Mouse (Mus musculus): ENCODE results near the gene Nsrp1. TPM values are rescaled to one million over a fixed set of nuclear protein-coding genes. Genes with fewer than 3 reads are reported as not detected.
"Not testable (repeated sequence)": the region's sequence is repeated elsewhere in the genome, so short reads cannot be mapped to it uniquely, and the experiment has no call there.

Gene Nsrp1
- total RNA-seq (2015) (31.1 and 51.1 TPM in 2 replicates), total RNA-seq (2017) (17.7 and 26.8 TPM in 2 replicates)

GRCm38 (mm10) chr11:77078273-77079134 lies at the start of gene Nsrp1:
Gene Nsrp1, minus strand, starts transcription at chr11:77078435.
- ATAC-seq (replicated peaks; ENCODE audit: poor library complexity): peak; percentile 100

- no peak for ATAC-seq (replicated peaks; ENCODE audit: poor library complexity)
These were observed 32.9 kb upstream of the Nsrp1 start for GRCm38 (mm10) chr11:77111141-77111540.

- ATAC-seq (replicated peaks; ENCODE audit: poor library complexity): no peak
These were observed 30.2 kb upstream of the Nsrp1 start for GRCm38 (mm10) chr11:77108442-77108841.

GRCm38 (mm10) chr11:77107872-77108271 lies 29.6 kb upstream of the Nsrp1 start:
- not testable (repeated sequence) for ATAC-seq (replicated peaks; ENCODE audit: poor library complexity)

GRCm38 (mm10) chr11:77106961-77107360 lies 28.7 kb upstream of the Nsrp1 start:
- ATAC-seq (replicated peaks; ENCODE audit: poor library complexity): no peak

GRCm38 (mm10) chr11:77100137-77100937 lies 22.1 kb upstream of the Nsrp1 start:
- ATAC-seq (replicated peaks; ENCODE audit: poor library complexity): peak; percentile 77

GRCm38 (mm10) chr11:77098332-77098972 lies 20.2 kb upstream of the Nsrp1 start:
- no peak for ATAC-seq (replicated peaks; ENCODE audit: poor library complexity)

- no peak for ATAC-seq (replicated peaks; ENCODE audit: poor library complexity)
These were observed 18.8 kb upstream of the Nsrp1 start for GRCm38 (mm10) chr11:77096991-77097390.

GRCm38 (mm10) chr11:77096581-77096980 lies 18.3 kb upstream of the Nsrp1 start:
- no peak for ATAC-seq (replicated peaks; ENCODE audit: poor library complexity)

- ATAC-seq (replicated peaks; ENCODE audit: poor library complexity): no peak
These were observed 17.0 kb upstream of the Nsrp1 start for GRCm38 (mm10) chr11:77095206-77095605.

GRCm38 (mm10) chr11:77094136-77094535 lies 15.9 kb upstream of the Nsrp1 start:
- no peak for ATAC-seq (replicated peaks; ENCODE audit: poor library complexity)

- ATAC-seq (replicated peaks; ENCODE audit: poor library complexity): peak; percentile 52; the same call in 1 of the 2 replicates
These were observed 15.0 kb upstream of the Nsrp1 start for GRCm38 (mm10) chr11:77093208-77093607.

GRCm38 (mm10) chr11:77089162-77089561 lies 10.9 kb upstream of the Nsrp1 start:
- ATAC-seq (replicated peaks; ENCODE audit: poor library complexity): no peak

- ATAC-seq (replicated peaks; ENCODE audit: poor library complexity): no peak
These were observed 8.8 kb upstream of the Nsrp1 start for GRCm38 (mm10) chr11:77087004-77087403.

GRCm38 (mm10) chr11:77084001-77084682 lies 5.9 kb upstream of the Nsrp1 start:
- no peak for ATAC-seq (replicated peaks; ENCODE audit: poor library complexity)

GRCm38 (mm10) chr11:77079361-77079760 lies 1.1 kb upstream of the Nsrp1 start:
- no peak for ATAC-seq (replicated peaks; ENCODE audit: poor library complexity)

GRCm38 (mm10) chr11:77077792-77078191 lies 443 bp downstream of the Nsrp1 start:
- peak; percentile 6; the same call in 1 of the 2 replicates for ATAC-seq (replicated peaks; ENCODE audit: poor library complexity)

- not testable (repeated sequence) for ATAC-seq (replicated peaks; ENCODE audit: poor library complexity)
These were observed 904 bp downstream of the Nsrp1 start for GRCm38 (mm10) chr11:77077331-77077730.

- ATAC-seq (replicated peaks; ENCODE audit: poor library complexity): no peak
These were observed 7.5 kb downstream of the Nsrp1 start for GRCm38 (mm10) chr11:77070721-77071120.

GRCm38 (mm10) chr11:77068825-77069224 lies 9.4 kb downstream of the Nsrp1 start:
- no peak for ATAC-seq (replicated peaks; ENCODE audit: poor library complexity)

GRCm38 (mm10) chr11:77063406-77063805 lies 14.8 kb downstream of the Nsrp1 start:
- no peak for ATAC-seq (replicated peaks; ENCODE audit: poor library complexity)

Data from megakaryocyte progenitor cell, adult 5-6 weeks (primary cell).